In genomic region chr15:38601436-38601835, GRCm38 (mm10) we compare ENCODE assay signal across 11 mouse cellular contexts.
DNase-seq lines count a peak whose midpoint lies in the region; ATAC-seq lines count a peak whose summit lies in the region.
"Had no signal": no experiment of that assay in that cellular context is flagged by ENCODE, and none has a peak within 500 bp of the region (broad histone marks: within the 10 kb centered on the region; RNA-seq: fewer than 3 reads in every experiment).

No protein-coding gene starts in this region.

- ATAC-seq in heart, embryonic 15.5 days (replicated peaks; ENCODE audit: insufficient number of reproducible peaks, insufficient read depth, low FRiP score, low read depth): no peak
- peak; percentile 44; the same call in 1 of the 2 replicates for ATAC-seq in neutrophil, adult 5-6 weeks (ENCODE audit: extremely low read depth, insufficient number of reproducible peaks, low FRiP score, poor library complexity, severe bottlenecking)
- no peak for ATAC-seq in midbrain, embryonic 13.5 days
- no peak for ATAC-seq in forebrain, embryonic 11.5 days (replicated peaks; ENCODE audit: low FRiP score)

- H3K27me3 ChIP-seq in heart, embryonic 15.5 days: no peaks in the 10 kb centered on the region
- no peaks in the 10 kb centered on the region for H3K27me3 ChIP-seq in midbrain, embryonic 13.5 days
- H3K27me3 ChIP-seq in forebrain, embryonic 11.5 days (ENCODE audit: control insufficient read depth, insufficient read depth, low read length): no peaks in the 10 kb centered on the region
- H3K27me3 ChIP-seq: hindbrain, embryonic 13.5 days; neural tube, embryonic 12.5 days had no signal

- H3K36me3 ChIP-seq in heart, embryonic 15.5 days: no peaks in the 10 kb centered on the region
- no peaks in the 10 kb centered on the region for H3K36me3 ChIP-seq in midbrain, embryonic 13.5 days
- H3K36me3 ChIP-seq in forebrain, embryonic 11.5 days (ENCODE audit: control insufficient read depth, insufficient read depth, low read length): no peaks in the 10 kb centered on the region
- H3K36me3 ChIP-seq: hindbrain, embryonic 13.5 days; neural tube, embryonic 12.5 days had no signal

- DNase-seq in heart, adult 8-10 months (ENCODE audit: low spot score): peak; percentile 67
- DNase-seq in heart, postnatal 36 days: no peak
- peak; percentile 32 to 46 for DNase-seq in CD8-positive naive resting alpha-beta T cell, adult 2 months (ENCODE audit: low read depth in 2 of 2, low spot score in 2 of 2)
- no peak for DNase-seq in forebrain, embryonic 11.5 days (ENCODE audit: low spot score)
- DNase-seq in frontal cortex, postnatal 25 days (ENCODE audit: low spot score in 2 of 2): no peak
- DNase-seq: cerebellum, postnatal 36 days had no signal

- H3K9me3 ChIP-seq in heart, embryonic 15.5 days (replicated peaks): no peaks in the 10 kb centered on the region
- H3K9me3 ChIP-seq in midbrain, embryonic 13.5 days: no peaks in the 10 kb centered on the region
- H3K9me3 ChIP-seq in forebrain, embryonic 11.5 days (ENCODE audit: control insufficient read depth, low read length): no peaks in the 10 kb centered on the region
- H3K9me3 ChIP-seq: hindbrain, embryonic 13.5 days; neural tube, embryonic 12.5 days had no signal

- 78% methylated on average over 7 of the region's 7 CpGs for WGBS in heart, embryonic 15.5 days
- WGBS in midbrain, embryonic 13.5 days: 94% methylated on average over 7 of the region's 7 CpGs
- 89% methylated on average over 7 of the region's 7 CpGs for WGBS in forebrain, embryonic 11.5 days

- H3K27ac ChIP-seq in heart, embryonic 15.5 days: peak overlapping the region; percentile 78
- no peak overlapping the region for H3K27ac ChIP-seq in midbrain, embryonic 13.5 days
- H3K27ac ChIP-seq in forebrain, embryonic 11.5 days (ENCODE audit: low read depth, low read length): no peak overlapping the region
- H3K27ac ChIP-seq: hindbrain, embryonic 13.5 days; neural tube, embryonic 12.5 days had no signal

- no peak overlapping the region for H3K4me2 ChIP-seq in heart, embryonic 15.5 days
- H3K4me2 ChIP-seq in midbrain, embryonic 13.5 days (replicated peaks): no peak overlapping the region
- H3K4me2 ChIP-seq in forebrain, embryonic 11.5 days (ENCODE audit: low read depth, low read length, severe bottlenecking): no peak overlapping the region
- H3K4me2 ChIP-seq: hindbrain, embryonic 13.5 days; neural tube, embryonic 12.5 days had no signal

- H3K4me3 ChIP-seq in heart, embryonic 15.5 days: no peak overlapping the region
- no peak overlapping the region for H3K4me3 ChIP-seq in midbrain, embryonic 13.5 days (replicated peaks)
- no peak overlapping the region for H3K4me3 ChIP-seq in forebrain, embryonic 11.5 days (ENCODE audit: low read depth, low read length)
- H3K4me3 ChIP-seq: hindbrain, embryonic 13.5 days; neural tube, embryonic 12.5 days had no signal

- intact Hi-C loops in heart, postnatal 36 days (cut with DNase I): loop anchor here (2.0 kb wide), 1 partner anchor 59 kb away; no protein-coding TSS in a partner anchor

- H3K9ac ChIP-seq in heart, embryonic 15.5 days: no peak overlapping the region
- H3K9ac ChIP-seq in midbrain, embryonic 13.5 days (replicated peaks): no peak overlapping the region
- no peak overlapping the region for H3K9ac ChIP-seq in forebrain, embryonic 11.5 days (ENCODE audit: low read length)
- H3K9ac ChIP-seq: hindbrain, embryonic 13.5 days; neural tube, embryonic 12.5 days had no signal

- H3K4me1 ChIP-seq in heart, embryonic 15.5 days (replicated peaks): peaks cover 46% of the 10 kb centered on the region
- no peaks in the 10 kb centered on the region for H3K4me1 ChIP-seq in midbrain, embryonic 13.5 days (replicated peaks)
- H3K4me1 ChIP-seq in forebrain, embryonic 11.5 days (replicated peaks; ENCODE audit: control insufficient read depth, insufficient read depth, low read length): no peaks in the 10 kb centered on the region
- H3K4me1 ChIP-seq: hindbrain, embryonic 13.5 days; neural tube, embryonic 12.5 days had no signal

Comparison
In these comparisons a context has a peak if more than half of its experiments do, and no peak if none do; other contexts are left out.
1. DNase-seq: peak in heart, adult 8-10 months (single experiment) and CD8-positive naive resting alpha-beta T cell, adult 2 months (2 of 2); none in heart, postnatal 36 days (0 of 2), forebrain, embryonic 11.5 days (single experiment) and frontal cortex, postnatal 25 days (0 of 2).